Mouse (Mus musculus) neural tube, embryonic 14.5 days (tissue): ENCODE results near the gene D930048N14Rik. TPM values are rescaled to one million over a fixed set of nuclear protein-coding genes. Genes with fewer than 3 reads are reported as not detected.

ENCODE experiments used
- ATAC-seq: fragments of 200-750 bp; cut with Nextera tagmentation; 2 replicates; pipeline ENCODE4 v1.8.0; 2017; ENCODE audit warnings: low read depth, mild to moderate bottlenecking, moderate TSS enrichment, moderate library complexity
- H3K27ac ChIP-seq: fragments of 300-500 bp; sonication (generic); 2 replicates; pipeline ENCODE4 v1.5.1; 2014; ENCODE audit warnings: low read depth, mild to moderate bottlenecking, control low read depth, low read length, moderate library complexity, mixed read lengths
- H3K27me3 ChIP-seq: fragments of 300-500 bp; sonication (generic); 2 replicates; pipeline ENCODE4 v1.6.1; 2014; ENCODE audit warnings: low read length; ENCODE audit not compliant: control insufficient read depth, insufficient read depth
- H3K36me3 ChIP-seq: fragments of 300-500 bp; sonication (generic); 2 replicates; pipeline ENCODE4 v1.6.1; 2014; ENCODE audit warnings: low read length, mixed read lengths; ENCODE audit not compliant: control insufficient read depth, insufficient read depth
- H3K4me1 ChIP-seq: fragments of 300-500 bp; sonication (generic); 2 replicates; pipeline ENCODE4 v1.6.1; 2014; ENCODE audit warnings: low read length; ENCODE audit not compliant: control insufficient read depth, insufficient read depth
- H3K4me2 ChIP-seq: fragments of 300-500 bp; sonication (generic); 2 replicates; pipeline ENCODE4 v1.6.1; 2014; ENCODE audit warnings: mild to moderate bottlenecking, low read depth, low read length, control low read depth
- H3K4me3 ChIP-seq: fragments of 300-500 bp; sonication (generic); 2 replicates; pipeline ENCODE4 v1.5.1; 2014; ENCODE audit warnings: low read depth, low read length, control low read depth, mixed read lengths
- H3K9ac ChIP-seq: fragments of 300-500 bp; sonication (generic); replicated peaks from 2 replicates; pipeline ENCODE4 v1.6.1; 2014; ENCODE audit warnings: low read depth, mild to moderate bottlenecking, control low read depth, low read length, mixed read lengths
- H3K9me3 ChIP-seq: fragments of 300-500 bp; sonication (generic); 2 replicates; pipeline ENCODE4 v1.6.1; 2016; ENCODE audit warnings: low read length; ENCODE audit not compliant: control insufficient read depth
- WGBS: fragments of 180-500 bp; shearing (Covaris S2); extraction: QIAGEN DNeasy Blood & Tissue Kit; methylation state at CpG from one replicate; pipeline ENCODE4 v1.1.7; 2014; 5-methylcytosine and 5-hydroxymethylcytosine counted together
- polyA plus RNA-seq: library from polyadenylated mRNA; unstranded; fragments of >200 nt; fragmentation: Nextera tagmentation; extraction: Ambion mirVana; gene quantifications from 2 replicates; pipeline ENCODE4 v1.2.1, GENCODE M21; 2014

D930048N14Rik gene
- polyA plus RNA-seq, 1 experiment from 2014 or later = 1.7 TPM

- H3K4me3 ChIP-seq = no peak overlapping the region
- ATAC-seq = no peak
- H3K27ac ChIP-seq = no peak overlapping the region
- WGBS = 86% methylated on average over 7 of the region's 7 CpGs
- no peak overlapping the region for H3K4me2 ChIP-seq
- peaks cover 5% of the 10 kb centered on the region; the same call in 1 of the 2 replicates for H3K27me3 ChIP-seq
- no peaks in the 10 kb centered on the region for H3K9me3 ChIP-seq
- peaks cover 15% of the 10 kb centered on the region for H3K4me1 ChIP-seq
- no peak overlapping the region for H3K9ac ChIP-seq
- no peaks in the 10 kb centered on the region for H3K36me3 ChIP-seq
These were observed 4.5 kb upstream of the D930048N14Rik start for GRCm38 (mm10) chr11:51646245-51646644.

- no peak overlapping the region for H3K4me3 ChIP-seq
- peaks cover 15% of the 10 kb centered on the region for H3K4me1 ChIP-seq
- no peak overlapping the region for H3K4me2 ChIP-seq
- H3K27ac ChIP-seq = peak overlapping the region; percentile 46; the same call in 1 of the 2 replicates
- H3K9ac ChIP-seq = no peak overlapping the region
- WGBS = 52% methylated on average over 15 of the region's 15 CpGs
- no peak for ATAC-seq
- no peaks in the 10 kb centered on the region for H3K36me3 ChIP-seq
- no peaks in the 10 kb centered on the region for H3K9me3 ChIP-seq
- peaks cover 5% of the 10 kb centered on the region; the same call in 1 of the 2 replicates for H3K27me3 ChIP-seq
These were observed 3.7 kb upstream of the D930048N14Rik start for GRCm38 (mm10) chr11:51646751-51647667.

- peak; percentile 16; the same call in 1 of the 2 replicates for ATAC-seq
- Histone ChIP-seq H3K9me3 (no peaks in the 10 kb centered on the region), H3K4me1 (peaks cover 15% of the 10 kb centered on the region), H3K27me3 (peaks cover 5% of the 10 kb centered on the region; the same call in 1 of the 2 replicates), H3K4me2 (peak overlapping the region; percentile 70; the same call in 1 of the 2 replicates), H3K36me3 (no peaks in the 10 kb centered on the region), H3K9ac (no peak overlapping the region), H3K4me3 (no peak overlapping the region), H3K27ac (no peak overlapping the region)
- 14% methylated on average over 3 of the region's 3 CpGs for WGBS
These were observed 2.2 kb upstream of the D930048N14Rik start for GRCm38 (mm10) chr11:51648566-51648965.

- Histone ChIP-seq H3K4me1 (peaks cover 15% of the 10 kb centered on the region), H3K4me2 (peak overlapping the region; percentile 70), H3K4me3 (peak overlapping the region; percentile 53; the same call in 1 of the 2 replicates), H3K27me3 (peaks cover 5% of the 10 kb centered on the region; the same call in 1 of the 2 replicates), H3K9me3 (no peaks in the 10 kb centered on the region), H3K36me3 (no peaks in the 10 kb centered on the region), H3K27ac (no peak overlapping the region), H3K9ac (peak overlapping the region; percentile 21; the same call in 1 of the 2 replicates)
- 29% methylated on average over 11 of the region's 11 CpGs for WGBS
- ATAC-seq = no peak
These were observed 1.5 kb upstream of the D930048N14Rik start for GRCm38 (mm10) chr11:51649111-51649888.

- no peak for ATAC-seq
- H3K27me3 ChIP-seq = peaks cover 5% of the 10 kb centered on the region; the same call in 1 of the 2 replicates
- no peaks in the 10 kb centered on the region for H3K9me3 ChIP-seq
- H3K4me1 ChIP-seq = peaks cover 15% of the 10 kb centered on the region
- H3K9ac ChIP-seq = peak overlapping the region; percentile 53
- H3K4me2 ChIP-seq = peak overlapping the region; percentile 70
- 3% methylated on average over 7 of the region's 7 CpGs for WGBS
- H3K27ac ChIP-seq = no peak overlapping the region
- H3K4me3 ChIP-seq = peak overlapping the region; percentile 53
- H3K36me3 ChIP-seq = no peaks in the 10 kb centered on the region
These were observed 910 bp upstream of the D930048N14Rik start for GRCm38 (mm10) chr11:51649889-51650199.

GRCm38 (mm10) chr11:51650261-51650660 lies 493 bp upstream of the D930048N14Rik start:
- peaks cover 15% of the 10 kb centered on the region for H3K4me1 ChIP-seq
- H3K4me3 ChIP-seq = peak overlapping the region; percentile 53
- H3K9me3 ChIP-seq = no peaks in the 10 kb centered on the region
- no peak overlapping the region for H3K27ac ChIP-seq
- H3K36me3 ChIP-seq = no peaks in the 10 kb centered on the region
- peak overlapping the region; percentile 53 for H3K9ac ChIP-seq
- H3K4me2 ChIP-seq = peak overlapping the region; percentile 70
- WGBS = 0% methylated on average over 27 of the region's 30 CpGs
- peaks cover 5% of the 10 kb centered on the region; the same call in 1 of the 2 replicates for H3K27me3 ChIP-seq
- peak; percentile 15; the same call in 1 of the 2 replicates for ATAC-seq

- no peak for ATAC-seq
- H3K9me3 ChIP-seq = no peaks in the 10 kb centered on the region
- H3K4me1 ChIP-seq = peaks cover 15% of the 10 kb centered on the region
- WGBS = 91% methylated on average over 4 of the region's 4 CpGs
- H3K4me3 ChIP-seq = no peak overlapping the region
- H3K27me3 ChIP-seq = peaks cover 5% of the 10 kb centered on the region; the same call in 1 of the 2 replicates
- no peak overlapping the region for H3K9ac ChIP-seq
- H3K4me2 ChIP-seq = no peak overlapping the region
- no peaks in the 10 kb centered on the region for H3K36me3 ChIP-seq
- no peak overlapping the region for H3K27ac ChIP-seq
These were observed 2.2 kb downstream of the D930048N14Rik start for GRCm38 (mm10) chr11:51652889-51653418.

GRCm38 (mm10) chr11:51653736-51654135 lies 3.0 kb downstream of the D930048N14Rik start:
- no peak overlapping the region for H3K4me3 ChIP-seq
- H3K27ac ChIP-seq = no peak overlapping the region
- H3K36me3 ChIP-seq = no peaks in the 10 kb centered on the region
- H3K27me3 ChIP-seq = peaks cover 5% of the 10 kb centered on the region; the same call in 1 of the 2 replicates
- no peaks in the 10 kb centered on the region for H3K9me3 ChIP-seq
- no peak overlapping the region for H3K4me2 ChIP-seq
- 87% methylated on average over 6 of the region's 6 CpGs for WGBS
- no peak overlapping the region for H3K9ac ChIP-seq
- peaks cover 16% of the 10 kb centered on the region for H3K4me1 ChIP-seq
- ATAC-seq = no peak
